Mouse (Mus musculus) thymus, postnatal 25 days (tissue): Measurements from ENCODE around the gene Galnt12.
"Not testable (repeated sequence)": the region's sequence is repeated elsewhere in the genome, so short reads cannot be mapped to it uniquely, and the experiment has no call there.

Experiments
- DNase-seq: peaks from one replicate; pipeline ENCODE4 v3.0.0; 2022

The Galnt12 gene

GRCm38 (mm10) chr4:47091493-47092386 lies at the start of gene Galnt12:
Gene Galnt12, plus strand, starts transcription at chr4:47091909.
- peak; percentile 73 for DNase-seq

GRCm38 (mm10) chr4:47043866-47044265 lies 47.8 kb upstream of the Galnt12 start:
- no peak for DNase-seq

- DNase-seq: no peak
These were observed 44.7 kb upstream of the Galnt12 start for GRCm38 (mm10) chr4:47046974-47047373.

GRCm38 (mm10) chr4:47047765-47048164 lies 43.9 kb upstream of the Galnt12 start:
- DNase-seq: no peak

GRCm38 (mm10) chr4:47049216-47049615 lies 42.5 kb upstream of the Galnt12 start:
- DNase-seq: no peak

GRCm38 (mm10) chr4:47050167-47050566 lies 41.5 kb upstream of the Galnt12 start:
- DNase-seq: peak; percentile 85

GRCm38 (mm10) chr4:47050642-47051381 lies 40.9 kb upstream of the Galnt12 start:
- DNase-seq: no peak

GRCm38 (mm10) chr4:47051905-47052304 lies 39.8 kb upstream of the Galnt12 start:
- DNase-seq: no peak

GRCm38 (mm10) chr4:47055170-47055569 lies 36.5 kb upstream of the Galnt12 start:
- not testable (repeated sequence) for DNase-seq

GRCm38 (mm10) chr4:47055570-47056080 lies 36.1 kb upstream of the Galnt12 start:
- no peak for DNase-seq

GRCm38 (mm10) chr4:47056791-47057509 lies 34.8 kb upstream of the Galnt12 start, which contains the start of gene Anks6:
Gene Anks6, minus strand, starts transcription at chr4:47057427.
- DNase-seq: peak; percentile 27

- DNase-seq: no peak
These were observed 34.0 kb upstream of the Galnt12 start for GRCm38 (mm10) chr4:47057510-47058325.

GRCm38 (mm10) chr4:47060900-47061299 lies 30.8 kb upstream of the Galnt12 start:
- DNase-seq: no peak

GRCm38 (mm10) chr4:47075054-47075453 lies 16.7 kb upstream of the Galnt12 start:
- no peak for DNase-seq

- no peak for DNase-seq
These were observed 11.6 kb upstream of the Galnt12 start for GRCm38 (mm10) chr4:47079997-47080646.

GRCm38 (mm10) chr4:47080647-47081010 lies 11.1 kb upstream of the Galnt12 start:
- no peak for DNase-seq

- DNase-seq: no peak
These were observed 7.9 kb upstream of the Galnt12 start for GRCm38 (mm10) chr4:47083824-47084223.

- no peak for DNase-seq
These were observed 3.0 kb upstream of the Galnt12 start for GRCm38 (mm10) chr4:47088671-47089070.

GRCm38 (mm10) chr4:47092387-47093021 lies 795 bp downstream of the Galnt12 start:
- DNase-seq: peak; percentile 22

- DNase-seq: no peak
These were observed 1.5 kb downstream of the Galnt12 start for GRCm38 (mm10) chr4:47093161-47093560.

GRCm38 (mm10) chr4:47093647-47094046 lies 1.9 kb downstream of the Galnt12 start:
- DNase-seq: no peak
